Mouse (Mus musculus): Measurements from ENCODE around the gene Zbtb8os.

- TF ChIP-seq POLR2A (IDR thresholded peaks at IDR 0.05; ENCODE audit: low read depth, low read length), result no peak
- no peak for TF ChIP-seq CTCF (IDR thresholded peaks at IDR 0.05; ENCODE audit: borderline replicate concordance, insufficient read depth, low read length)
Observed at GRCm38 (mm10) chr4:129295188-129295587, 40.3 kb upstream of the Zbtb8os start.
